Comparison of ENCODE assay signal across 8 mouse cellular contexts in genomic region chr3:87755964-87756363, GRCm38 (mm10). TPM values are rescaled to one million over a fixed set of nuclear protein-coding genes. Genes with fewer than 3 reads are reported as not detected.
DNase-seq lines count a peak whose midpoint lies in the region; ATAC-seq and TF ChIP-seq lines count a peak whose summit lies in the region.

No protein-coding gene starts in this region.

- no peak for TF ChIP-seq EP300 in liver, postnatal 0 days (IDR thresholded peaks at IDR 0.05; ENCODE audit: low read depth)
- no peak for TF ChIP-seq EP300 in stomach, postnatal 0 days (optimal IDR thresholded peaks at IDR 0.05)

- H3K36me3 ChIP-seq in E14TG2a.4 (ENCODE audit: insufficient read depth, low read length): no peaks in the 10 kb centered on the region
- H3K36me3 ChIP-seq in liver, postnatal 0 days (replicated peaks; ENCODE audit: insufficient read depth, low read length): no peaks in the 10 kb centered on the region; the same call in 1 of the 2 replicates
- H3K36me3 ChIP-seq in neural tube, embryonic 14.5 days (ENCODE audit: control insufficient read depth, insufficient read depth, low read length): no peaks in the 10 kb centered on the region
- H3K36me3 ChIP-seq in stomach, postnatal 0 days (ENCODE audit: control insufficient read depth, insufficient read depth, low read length): no peaks in the 10 kb centered on the region; the same call in 1 of the 2 replicates

- H3K4me1 ChIP-seq in E14TG2a.4 (replicated peaks; ENCODE audit: low read depth, low read length): peaks cover 49% of the 10 kb centered on the region
- no peaks in the 10 kb centered on the region for H3K4me1 ChIP-seq in liver, postnatal 0 days (ENCODE audit: insufficient read depth)
- 0 out of 2 replicates have a peak, but pooled peaks cover 2% of the 10 kb centered on the region for H3K4me1 ChIP-seq in neural tube, embryonic 14.5 days (ENCODE audit: control insufficient read depth, insufficient read depth, low read length)
- no peaks in the 10 kb centered on the region for H3K4me1 ChIP-seq in stomach, postnatal 0 days (replicated peaks; ENCODE audit: control insufficient read depth, insufficient read depth)

- H3K9me3 ChIP-seq in E14TG2a.4 (ENCODE audit: low read length): no peaks in the 10 kb centered on the region
- H3K9me3 ChIP-seq in liver, postnatal 0 days (ENCODE audit: low read length): no peaks in the 10 kb centered on the region
- H3K9me3 ChIP-seq in neural tube, embryonic 14.5 days (ENCODE audit: control insufficient read depth, low read length): no peaks in the 10 kb centered on the region
- H3K9me3 ChIP-seq in stomach, postnatal 0 days (ENCODE audit: control insufficient read depth, low read length): no peaks in the 10 kb centered on the region

- H3K27ac ChIP-seq in liver, postnatal 0 days (ENCODE audit: low read depth): no peak overlapping the region
- H3K27ac ChIP-seq in neural tube, embryonic 14.5 days (ENCODE audit: low read depth, low read length): no peak overlapping the region
- no peak overlapping the region for H3K27ac ChIP-seq in stomach, postnatal 0 days (replicated peaks)

- peak; percentile 60 for TF ChIP-seq CTCF in E14TG2a.4 (conservative IDR thresholded peaks at IDR 0.05; ENCODE audit: low read length)
- TF ChIP-seq CTCF in liver, postnatal 0 days (IDR thresholded peaks at IDR 0.05; ENCODE audit: low read depth): peak; percentile 97
- TF ChIP-seq CTCF in stomach, postnatal 0 days (IDR thresholded peaks at IDR 0.05; ENCODE audit: low read depth): peak; percentile 99

- ATAC-seq in liver, postnatal 0 days: peak; percentile 86
- peak; percentile 94 for ATAC-seq in neural tube, embryonic 14.5 days (ENCODE audit: low read depth)
- peak; percentile 88 for ATAC-seq in stomach, postnatal 0 days (ENCODE audit: low FRiP score, low TSS enrichment)

- peaks cover 78% of the 10 kb centered on the region for H3K27me3 ChIP-seq in E14TG2a.4 (ENCODE audit: insufficient read depth, low read length)
- no peaks in the 10 kb centered on the region for H3K27me3 ChIP-seq in liver, postnatal 0 days (ENCODE audit: insufficient read depth, low read length)
- 0 out of 2 replicates have a peak, but pooled peaks cover 3% of the 10 kb centered on the region for H3K27me3 ChIP-seq in neural tube, embryonic 14.5 days (ENCODE audit: control insufficient read depth, insufficient read depth, low read length)
- H3K27me3 ChIP-seq in stomach, postnatal 0 days (ENCODE audit: control insufficient read depth, insufficient read depth, low read length): no peaks in the 10 kb centered on the region

- H3K9ac ChIP-seq in liver, postnatal 0 days (replicated peaks): no peak overlapping the region
- H3K9ac ChIP-seq in neural tube, embryonic 14.5 days (replicated peaks; ENCODE audit: low read depth, low read length): peak overlapping the region; percentile 44; the same call in 1 of the 2 replicates
- no peak overlapping the region for H3K9ac ChIP-seq in stomach, postnatal 0 days (ENCODE audit: low read length)

- no peak overlapping the region for H3K4me2 ChIP-seq in liver, postnatal 0 days (ENCODE audit: low read depth, low read length)
- H3K4me2 ChIP-seq in neural tube, embryonic 14.5 days (ENCODE audit: low read depth, low read length): peak overlapping the region; percentile 52
- peak overlapping the region; percentile 23 for H3K4me2 ChIP-seq in stomach, postnatal 0 days (replicated peaks; ENCODE audit: low read depth)

- 14% methylated on average over 24 of the region's 24 CpGs for WGBS in liver, postnatal 0 days (ENCODE audit: insufficient replicate concordance)
- 2% methylated on average over 24 of the region's 24 CpGs for WGBS in neural tube, embryonic 14.5 days
- 6% methylated on average over 24 of the region's 24 CpGs for WGBS in stomach, postnatal 0 days

- peak; percentile 87 to 89 for DNase-seq in cerebellum, adult 18-20 months
- peak; percentile 73 for DNase-seq in forelimb bud, embryonic 11.5 days (ENCODE audit: low read depth, low spot score)
- peak; percentile 84 to 90 for DNase-seq in heart, postnatal 36 days
- DNase-seq in layer of hippocampus, adult 18-20 months (ENCODE audit: low spot score in 2 of 2): peak; percentile 77 to 90
- DNase-seq in liver, postnatal 0 days: peak; percentile 87
- DNase-seq in stomach, postnatal 0 days (ENCODE audit: low spot score): peak; percentile 90

- peak overlapping the region; percentile 73 for H3K4me3 ChIP-seq in E14TG2a.4 (replicated peaks; ENCODE audit: low read length)
- H3K4me3 ChIP-seq in liver, postnatal 0 days (ENCODE audit: low read depth, low read length): no peak overlapping the region
- peak overlapping the region; percentile 17; the same call in 1 of the 2 replicates for H3K4me3 ChIP-seq in neural tube, embryonic 14.5 days (ENCODE audit: low read depth, low read length)
- H3K4me3 ChIP-seq in stomach, postnatal 0 days (ENCODE audit: low read depth, low read length): no peak overlapping the region; the same call in 1 of the 2 replicates

- intact Hi-C loops in heart, postnatal 36 days (cut with DNase I): loop anchor here (1.0 kb wide), 2 partner anchors 13 to 60 kb away; no protein-coding TSS in a partner anchor

RNA-seq across cellular contexts. Expression of gene Lrrc71, which starts 7.5 kb away (rescaled TPM):
- under 1 TPM; 0.14 to 0.28 TPM for total RNA-seq in heart, postnatal 36 days (2021)
- 1 to 10 TPM in 1 of 2 experiments, under 1 TPM in 1; 0.89 to 1.1 TPM for total RNA-seq in layer of hippocampus, adult 18-20 months (2021)
- 0.23 and 0.25 TPM in 2 replicates for polyA plus RNA-seq in liver, postnatal 0 days (2015; fragmentation: Nextera tagmentation; extraction: Ambion mirVana)
- 0.52 and 0.77 TPM in 2 replicates for polyA plus RNA-seq in neural tube, embryonic 14.5 days (2014; fragmentation: Nextera tagmentation; extraction: Ambion mirVana)
- polyA plus RNA-seq in stomach, postnatal 0 days (2015; fragmentation: Nextera tagmentation; extraction: Ambion mirVana): 0.29 and 0.38 TPM in 2 replicates

RNA-seq across cellular contexts. Expression of gene Ntrk1, which starts 39.0 kb away (rescaled TPM):
- total RNA-seq in heart, postnatal 36 days (2021): under 1 TPM; 0.16 to 0.19 TPM
- under 1 TPM; 0.25 to 0.32 TPM for total RNA-seq in layer of hippocampus, adult 18-20 months (2021)
- 0.47 and 0.53 TPM in 2 replicates for polyA plus RNA-seq in liver, postnatal 0 days (2015; fragmentation: Nextera tagmentation; extraction: Ambion mirVana)
- 0.80 and 103 TPM in 2 replicates for polyA plus RNA-seq in neural tube, embryonic 14.5 days (2014; fragmentation: Nextera tagmentation; extraction: Ambion mirVana)
- 0.39 and 0.41 TPM in 2 replicates for polyA plus RNA-seq in stomach, postnatal 0 days (2015; fragmentation: Nextera tagmentation; extraction: Ambion mirVana)

RNA-seq across cellular contexts. Expression of gene Insrr, which starts 40.8 kb away (rescaled TPM):
- total RNA-seq in heart, postnatal 36 days (2021): under 1 TPM in 1 of 2 experiments, not detected in 1; 0.08 TPM
- under 1 TPM; 0.15 TPM for total RNA-seq in layer of hippocampus, adult 18-20 months (2021)
- not detected in 2 replicates for polyA plus RNA-seq in liver, postnatal 0 days (2015; fragmentation: Nextera tagmentation; extraction: Ambion mirVana)
- polyA plus RNA-seq in neural tube, embryonic 14.5 days (2014; fragmentation: Nextera tagmentation; extraction: Ambion mirVana): 0.27 and 3.1 TPM in 2 replicates
- 0.18 and 0.19 TPM in 2 replicates for polyA plus RNA-seq in stomach, postnatal 0 days (2015; fragmentation: Nextera tagmentation; extraction: Ambion mirVana)

Comparison
In these comparisons a context has a peak if more than half of its experiments do, and no peak if none do; other contexts are left out.
1. H3K4me3 ChIP-seq: peak in E14TG2a.4 (single experiment) and neural tube, embryonic 14.5 days (single experiment); none in liver, postnatal 0 days (single experiment) and stomach, postnatal 0 days (single experiment).
2. Peak in every context shown above with its lines, with median percentiles within 50 percentile points of each other: CTCF ChIP-seq, DNase-seq and ATAC-seq.